Mouse (Mus musculus) limb, embryonic 15.5 days (tissue): ENCODE measurements around the gene Adgrl3. TPM values are rescaled to one million over a fixed set of nuclear protein-coding genes. Genes with fewer than 3 reads are reported as not detected.

Source experiments
- ATAC-seq: fragments of 200-750 bp; cut with Nextera tagmentation; 2 replicates; pipeline ENCODE4 v1.8.0; 2017; ENCODE audit warnings: low read depth, moderate TSS enrichment; ENCODE audit not compliant: insufficient number of reproducible peaks, low FRiP score, low TSS enrichment
- H3K27ac ChIP-seq: fragments of 300-500 bp; sonication (generic); 2 replicates; pipeline ENCODE4 v1.5.1; 2015; ENCODE audit warnings: moderate library complexity, mild to moderate bottlenecking, inconsistent platforms
- H3K27me3 ChIP-seq: fragments of 300-500 bp; sonication (generic); 2 replicates; pipeline ENCODE4 v1.6.1; 2015; ENCODE audit warnings: inconsistent platforms
- H3K36me3 ChIP-seq: fragments of 300-500 bp; sonication (generic); 2 replicates; pipeline ENCODE4 v1.6.1; 2015; ENCODE audit warnings: inconsistent platforms
- H3K4me1 ChIP-seq: fragments of 300-500 bp; sonication (generic); 2 replicates; pipeline ENCODE4 v1.6.1; 2015; ENCODE audit warnings: inconsistent platforms
- H3K4me2 ChIP-seq: fragments of 300-500 bp; sonication (generic); 2 replicates; pipeline ENCODE4 v1.6.1; 2015; ENCODE audit warnings: mild to moderate bottlenecking, inconsistent platforms
- H3K4me3 ChIP-seq: fragments of 300-500 bp; sonication (generic); 2 replicates; pipeline ENCODE4 v1.5.1; 2015; ENCODE audit warnings: mild to moderate bottlenecking, inconsistent platforms
- H3K9ac ChIP-seq: fragments of 300-500 bp; sonication (generic); 2 replicates; pipeline ENCODE4 v1.6.1; 2015; ENCODE audit warnings: inconsistent platforms
- H3K9me3 ChIP-seq: fragments of 300-500 bp; sonication (generic); 2 replicates; pipeline ENCODE4 v1.6.1; 2016; ENCODE audit warnings: inconsistent platforms
- WGBS: fragments of 180-500 bp; shearing (Covaris S2); methylation state at CpG from one replicate; pipeline ENCODE4 v1.1.7; 2015; 5-methylcytosine and 5-hydroxymethylcytosine counted together
- polyA plus RNA-seq: library from polyadenylated mRNA; unstranded; fragments of >200 nt; fragmentation: Nextera tagmentation; extraction: Ambion mirVana; gene quantifications from 2 replicates; pipeline ENCODE4 v1.2.1, GENCODE M21; 2015

Adgrl3 gene
- polyA plus RNA-seq, 1 experiment from 2014 or later, result 32.4 TPM

- WGBS, result 59% methylated on average over 4 of the region's 4 CpGs
- Histone ChIP-seq H3K4me3 (no peak overlapping the region), H3K9ac (no peak overlapping the region), H3K36me3 (no peaks in the 10 kb centered on the region), H3K27me3 (no peaks in the 10 kb centered on the region), H3K27ac (no peak overlapping the region), H3K4me2 (no peak overlapping the region), H3K4me1 (no peaks in the 10 kb centered on the region), H3K9me3 (no peaks in the 10 kb centered on the region)
- ATAC-seq, result no peak
Observed at GRCm38 (mm10) chr5:81465971-81466370, 446.0 kb downstream of the Adgrl3 start.

GRCm38 (mm10) chr5:81474681-81475080 is 454.7 kb downstream of the Adgrl3 start:
- no peak for ATAC-seq
- Histone ChIP-seq H3K9ac (no peak overlapping the region), H3K4me1 (0 out of 2 replicates have a peak, but pooled peaks cover 2% of the 10 kb centered on the region), H3K27me3 (no peaks in the 10 kb centered on the region), H3K36me3 (no peaks in the 10 kb centered on the region), H3K9me3 (no peaks in the 10 kb centered on the region), H3K4me2 (no peak overlapping the region), H3K4me3 (no peak overlapping the region), H3K27ac (no peak overlapping the region)
- 40% methylated on average over 2 of the region's 2 CpGs for WGBS

- Histone ChIP-seq H3K4me3 (no peak overlapping the region), H3K27ac (no peak overlapping the region), H3K4me2 (no peak overlapping the region), H3K27me3 (no peaks in the 10 kb centered on the region), H3K36me3 (no peaks in the 10 kb centered on the region), H3K4me1 (0 out of 2 replicates have a peak, but pooled peaks cover 2% of the 10 kb centered on the region), H3K9ac (no peak overlapping the region), H3K9me3 (no peaks in the 10 kb centered on the region)
- ATAC-seq, result no peak
- WGBS, result 60% methylated on average over 3 of the region's 3 CpGs
Observed at GRCm38 (mm10) chr5:81475406-81475805, 455.5 kb downstream of the Adgrl3 start.

GRCm38 (mm10) chr5:81475971-81476606 is 456.2 kb downstream of the Adgrl3 start:
- no peaks in the 10 kb centered on the region for H3K27me3 ChIP-seq
- H3K27ac ChIP-seq, result no peak overlapping the region
- no peak overlapping the region for H3K4me2 ChIP-seq
- H3K36me3 ChIP-seq, result no peaks in the 10 kb centered on the region
- H3K9me3 ChIP-seq, result no peaks in the 10 kb centered on the region
- no peak for ATAC-seq
- WGBS, result 56% methylated on average over 8 of the region's 8 CpGs
- H3K9ac ChIP-seq, result no peak overlapping the region
- H3K4me3 ChIP-seq, result no peak overlapping the region
- 0 out of 2 replicates have a peak, but pooled peaks cover 2% of the 10 kb centered on the region for H3K4me1 ChIP-seq

GRCm38 (mm10) chr5:81480911-81481310 is 461.0 kb downstream of the Adgrl3 start:
- no peak for ATAC-seq
- no peaks in the 10 kb centered on the region for H3K9me3 ChIP-seq
- no peaks in the 10 kb centered on the region for H3K4me1 ChIP-seq
- no peak overlapping the region for H3K27ac ChIP-seq
- no peak overlapping the region for H3K4me2 ChIP-seq
- no peak overlapping the region for H3K4me3 ChIP-seq
- no peak overlapping the region for H3K9ac ChIP-seq
- H3K27me3 ChIP-seq, result no peaks in the 10 kb centered on the region
- 71% methylated on average over 3 of the region's 3 CpGs for WGBS
- H3K36me3 ChIP-seq, result no peaks in the 10 kb centered on the region

- no peak overlapping the region for H3K4me3 ChIP-seq
- H3K4me2 ChIP-seq, result no peak overlapping the region
- no peaks in the 10 kb centered on the region for H3K36me3 ChIP-seq
- H3K9ac ChIP-seq, result no peak overlapping the region
- H3K27ac ChIP-seq, result no peak overlapping the region
- 76% methylated on average over 3 of the region's 3 CpGs for WGBS
- H3K27me3 ChIP-seq, result no peaks in the 10 kb centered on the region
- H3K4me1 ChIP-seq, result no peaks in the 10 kb centered on the region
- ATAC-seq, result no peak
- no peaks in the 10 kb centered on the region for H3K9me3 ChIP-seq
Observed at GRCm38 (mm10) chr5:81483890-81484289, 464.0 kb downstream of the Adgrl3 start.

- Histone ChIP-seq H3K9ac (no peak overlapping the region), H3K36me3 (no peaks in the 10 kb centered on the region), H3K4me1 (no peaks in the 10 kb centered on the region), H3K4me3 (no peak overlapping the region), H3K27ac (no peak overlapping the region), H3K4me2 (no peak overlapping the region), H3K9me3 (no peaks in the 10 kb centered on the region), H3K27me3 (no peaks in the 10 kb centered on the region)
- WGBS, result 84% methylated on average over 3 of the region's 3 CpGs
- no peak for ATAC-seq
Observed at GRCm38 (mm10) chr5:81501076-81501475, 481.1 kb downstream of the Adgrl3 start.

GRCm38 (mm10) chr5:81518720-81519496 is 499.0 kb downstream of the Adgrl3 start:
- ATAC-seq, result no peak
- Histone ChIP-seq H3K4me1 (0 out of 2 replicates have a peak, but pooled peaks cover 4% of the 10 kb centered on the region), H3K36me3 (no peaks in the 10 kb centered on the region), H3K4me3 (no peak overlapping the region), H3K4me2 (no peak overlapping the region), H3K27ac (peak overlapping the region; percentile 69), H3K9ac (no peak overlapping the region), H3K27me3 (no peaks in the 10 kb centered on the region), H3K9me3 (no peaks in the 10 kb centered on the region)
- WGBS, result 49% methylated on average over 5 of the region's 5 CpGs

GRCm38 (mm10) chr5:81519497-81520382 is 499.8 kb downstream of the Adgrl3 start:
- 28% methylated on average over 11 of the region's 11 CpGs for WGBS
- 0 out of 2 replicates have a peak, but pooled peaks cover 4% of the 10 kb centered on the region for H3K4me1 ChIP-seq
- H3K4me2 ChIP-seq, result no peak overlapping the region
- H3K4me3 ChIP-seq, result no peak overlapping the region
- H3K36me3 ChIP-seq, result no peaks in the 10 kb centered on the region
- ATAC-seq, result 0 out of 2 replicates have a peak, but pooled peaks have one; percentile 24
- H3K9ac ChIP-seq, result no peak overlapping the region
- peak overlapping the region; percentile 69 for H3K27ac ChIP-seq
- no peaks in the 10 kb centered on the region for H3K27me3 ChIP-seq
- no peaks in the 10 kb centered on the region for H3K9me3 ChIP-seq

- no peak overlapping the region for H3K4me3 ChIP-seq
- H3K9me3 ChIP-seq, result no peaks in the 10 kb centered on the region
- H3K9ac ChIP-seq, result no peak overlapping the region
- H3K27ac ChIP-seq, result no peak overlapping the region
- no peaks in the 10 kb centered on the region for H3K27me3 ChIP-seq
- 0 out of 2 replicates have a peak, but pooled peaks cover 4% of the 10 kb centered on the region for H3K4me1 ChIP-seq
- no peak for ATAC-seq
- no peaks in the 10 kb centered on the region for H3K36me3 ChIP-seq
- WGBS, result 74% methylated on average over 4 of the region's 4 CpGs
- no peak overlapping the region for H3K4me2 ChIP-seq
Observed at GRCm38 (mm10) chr5:81522760-81523159, 502.8 kb downstream of the Adgrl3 start.

- Histone ChIP-seq H3K4me1 (no peaks in the 10 kb centered on the region), H3K4me3 (no peak overlapping the region), H3K9ac (no peak overlapping the region), H3K27ac (no peak overlapping the region), H3K9me3 (no peaks in the 10 kb centered on the region), H3K27me3 (no peaks in the 10 kb centered on the region), H3K4me2 (no peak overlapping the region), H3K36me3 (no peaks in the 10 kb centered on the region)
- no peak for ATAC-seq
- WGBS, result 86% methylated on average over 12 of the region's 12 CpGs
Observed at GRCm38 (mm10) chr5:81524532-81524961, 504.6 kb downstream of the Adgrl3 start.
